Mouse (Mus musculus): Measurements from ENCODE around the gene Zkscan5.
"Not testable (repeated sequence)": the region's sequence is repeated elsewhere in the genome, so short reads cannot be mapped to it uniquely, and the experiment has no call there.

Gene Zkscan5

DNA sequence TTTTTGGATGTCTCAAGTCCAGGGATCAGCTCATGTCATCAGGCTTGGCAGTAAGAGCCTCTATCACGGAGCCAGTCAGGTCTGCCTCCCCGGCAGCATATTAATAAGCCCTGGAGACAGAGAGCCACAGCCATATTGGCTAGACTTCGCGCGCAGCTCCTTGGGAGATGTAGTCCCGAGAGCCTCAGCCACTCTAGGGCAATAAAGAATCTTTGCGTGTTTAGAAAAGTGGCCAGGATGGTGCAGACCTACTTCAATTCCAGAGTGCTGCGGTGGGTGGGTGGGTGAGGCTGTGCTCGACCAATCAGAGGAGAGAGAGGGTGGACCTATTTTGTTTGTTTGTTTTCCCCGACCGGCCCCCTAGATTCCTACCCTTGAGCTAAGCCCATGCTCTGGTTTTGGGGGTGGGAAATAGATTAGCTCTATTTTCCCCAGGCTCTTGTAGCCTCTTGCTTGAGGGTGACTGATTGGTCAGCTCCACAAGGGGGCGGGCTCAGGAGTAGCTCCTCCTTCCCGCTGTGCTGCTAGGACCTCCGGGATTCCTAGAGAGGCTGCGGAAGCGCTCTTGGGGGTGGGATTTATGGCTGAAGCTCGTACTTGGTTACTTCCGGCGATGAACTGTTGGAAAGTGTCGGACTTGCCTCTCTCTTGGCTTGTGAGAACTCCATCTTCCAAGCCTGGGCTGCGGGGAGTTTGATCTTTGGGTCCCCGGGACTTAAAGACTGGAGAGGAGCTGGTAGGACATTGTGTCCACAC lies at the start of gene Zkscan5:
Gene Zkscan5 (plus strand): TSS at position 627 of the 756 bp plus-strand sequence.
- DNase-seq (ENCODE audit: inconsistent age in 2 of 2, low spot score in 1 of 2) = peak; percentile 99

DNA sequence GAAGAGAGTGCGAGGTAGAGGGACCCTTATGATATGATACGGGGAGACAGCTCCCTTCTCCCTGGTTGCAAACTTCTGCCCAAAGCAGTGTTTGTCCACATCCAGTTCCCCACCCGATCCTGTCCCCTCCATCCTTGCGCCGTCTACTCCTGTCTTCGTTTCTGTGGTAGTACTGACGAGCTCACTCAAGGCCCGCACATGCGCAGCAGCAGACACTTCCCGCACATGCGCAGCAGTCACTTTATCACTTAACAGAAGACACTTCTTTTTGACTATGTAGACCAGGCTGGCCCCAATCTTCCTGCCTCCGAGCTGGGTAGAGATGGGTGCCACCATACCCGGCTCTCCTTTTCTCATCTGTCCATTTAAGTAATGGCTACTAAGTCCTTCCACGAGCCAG lies 43.0 kb upstream of the Zkscan5 start:
- DNase-seq (ENCODE audit: inconsistent age in 2 of 2, low spot score in 1 of 2) = no peak

- DNase-seq (ENCODE audit: inconsistent age in 2 of 2, low spot score in 1 of 2) = peak in 1 of 2 experiments; percentile 53
Observed at GRCm38 (mm10) chr5:145164710-145165109, 39.7 kb upstream of the Zkscan5 start.

- DNase-seq (ENCODE audit: inconsistent age in 2 of 2, low spot score in 1 of 2) = no peak
Observed at GRCm38 (mm10) chr5:145165184-145165583, 39.2 kb upstream of the Zkscan5 start.

DNA sequence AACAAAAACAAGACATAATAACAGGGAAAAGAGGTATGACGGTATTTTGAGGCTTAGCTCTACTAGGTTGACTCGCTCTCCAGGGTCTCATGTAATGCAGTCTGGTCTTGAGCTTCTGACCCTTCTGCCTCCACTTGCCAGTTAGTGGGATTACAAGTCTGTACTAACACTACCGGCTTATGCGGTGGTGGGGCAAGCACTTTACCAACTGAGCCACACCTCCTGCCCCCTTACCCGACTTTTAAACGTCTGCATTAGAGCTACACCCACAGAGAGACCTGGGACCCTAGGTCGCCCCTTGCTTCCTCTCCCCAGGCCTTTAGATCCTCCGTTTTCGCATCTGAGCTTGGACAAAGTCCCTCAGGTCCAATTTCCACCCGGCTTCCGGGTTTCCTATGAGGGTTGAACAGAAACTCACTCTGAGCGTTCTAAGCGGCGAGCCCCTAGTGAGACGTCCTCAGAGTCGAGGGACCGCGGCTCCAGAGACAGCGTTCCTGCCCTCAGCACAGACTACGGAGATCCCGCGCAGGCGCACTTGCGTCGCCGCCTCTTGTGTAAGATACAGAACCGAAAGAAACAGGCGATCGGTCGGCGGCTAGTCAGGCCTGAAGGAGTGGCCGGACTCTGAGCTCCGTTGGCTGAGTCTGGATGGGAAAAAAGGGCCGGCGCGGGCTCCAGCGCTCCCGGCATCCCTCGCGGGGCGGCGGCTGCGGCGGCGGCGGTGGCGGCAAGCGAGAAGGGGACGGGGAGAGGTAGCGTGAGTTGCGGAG lies 37.6 kb upstream of the Zkscan5 start, which contains the start of the genes Ptcd1 and Cpsf4:
Gene Ptcd1 (minus strand): TSS at position 573 of the 770 bp plus-strand sequence.
Gene Cpsf4 (plus strand): TSS at position 678 of the 770 bp plus-strand sequence.
- peak; percentile 98 to 99 for DNase-seq (ENCODE audit: inconsistent age in 2 of 2, low spot score in 1 of 2)

- DNase-seq (ENCODE audit: inconsistent age in 2 of 2, low spot score in 1 of 2) = no peak
Observed at GRCm38 (mm10) chr5:145167306-145167661, 37.1 kb upstream of the Zkscan5 start.

DNA sequence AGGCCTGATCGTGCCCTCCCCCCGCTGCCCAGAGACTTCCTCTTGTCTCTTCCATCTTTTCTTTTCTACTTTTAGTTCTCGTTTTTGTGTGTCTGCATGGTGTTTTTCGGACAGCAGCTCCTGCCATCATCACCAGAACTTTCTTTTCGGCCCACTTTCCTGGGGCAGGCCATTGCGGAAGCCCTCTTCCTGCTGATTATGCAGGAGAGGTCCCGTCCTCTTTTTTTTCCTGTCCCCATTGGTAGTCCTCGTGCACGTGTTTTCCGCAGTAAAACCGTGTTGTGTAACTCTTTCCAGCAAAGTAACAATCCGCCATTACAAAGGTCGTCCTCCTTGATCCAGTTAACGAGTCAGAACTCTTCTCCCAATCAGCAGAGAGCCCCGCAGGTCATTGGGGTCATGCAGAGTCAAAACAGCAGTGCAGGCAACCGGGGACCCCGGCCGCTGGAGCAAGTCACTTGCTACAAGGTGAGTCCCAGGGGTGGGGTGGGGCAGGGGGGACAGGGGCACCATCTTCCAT lies 25.8 kb upstream of the Zkscan5 start:
- no peak for DNase-seq (ENCODE audit: inconsistent age in 2 of 2, low spot score in 1 of 2)

DNA sequence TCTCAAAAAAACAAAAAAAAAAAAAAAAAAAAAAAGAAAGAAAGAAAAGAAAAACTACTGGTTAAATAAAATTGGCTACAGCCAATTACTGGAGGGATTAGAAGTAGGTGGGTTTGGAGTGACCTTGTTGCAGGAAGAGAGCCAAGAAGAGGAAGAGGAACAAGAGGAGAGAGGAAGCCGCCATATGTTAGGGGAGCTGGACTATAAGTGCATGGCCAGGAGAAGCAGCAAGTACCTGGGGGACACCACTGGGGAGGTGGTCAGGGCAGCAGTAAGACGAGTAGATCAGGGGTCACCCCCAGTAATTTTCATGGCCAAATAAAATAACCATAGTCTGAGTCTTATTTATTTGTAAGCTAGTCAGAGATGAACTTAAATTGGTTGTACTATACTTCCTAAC lies 19.1 kb upstream of the Zkscan5 start:
- no peak for DNase-seq (ENCODE audit: inconsistent age in 2 of 2, low spot score in 1 of 2)

GRCm38 (mm10) chr5:145189416-145189815 lies 14.9 kb upstream of the Zkscan5 start:
- DNase-seq (ENCODE audit: inconsistent age in 2 of 2, low spot score in 1 of 2) = no peak

DNA sequence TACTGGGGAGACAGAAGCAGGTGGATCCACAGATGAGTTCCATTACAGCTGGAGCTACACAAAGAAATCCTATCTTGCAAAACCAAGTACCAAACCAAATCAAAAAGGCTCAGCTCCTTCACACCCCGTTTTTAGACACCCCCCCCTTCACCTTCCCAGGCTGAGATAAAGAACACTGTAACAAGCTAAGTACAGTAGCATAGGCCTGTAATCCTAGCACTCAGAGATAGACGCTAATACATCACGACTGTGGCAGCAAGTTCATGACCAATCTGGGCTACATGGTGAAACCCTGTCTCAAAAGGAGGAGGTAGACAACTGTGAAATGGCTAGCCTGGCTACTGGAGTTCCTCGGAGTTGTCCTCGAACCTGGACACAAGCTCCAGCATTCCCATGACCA lies 14.0 kb upstream of the Zkscan5 start:
- peak in 1 of 2 experiments; percentile 52 for DNase-seq (ENCODE audit: inconsistent age in 2 of 2, low spot score in 1 of 2)

GRCm38 (mm10) chr5:145190875-145191798 lies 13.2 kb upstream of the Zkscan5 start:
- peak; percentile 92 to 97 for DNase-seq (ENCODE audit: inconsistent age in 2 of 2, low spot score in 1 of 2)

- no peak for DNase-seq (ENCODE audit: inconsistent age in 2 of 2, low spot score in 1 of 2)
Observed at GRCm38 (mm10) chr5:145191962-145192361, 12.4 kb upstream of the Zkscan5 start, which contains the start of gene Atp5j2. Gene Atp5j2 (minus strand): TSS chr5:145192062.

DNA sequence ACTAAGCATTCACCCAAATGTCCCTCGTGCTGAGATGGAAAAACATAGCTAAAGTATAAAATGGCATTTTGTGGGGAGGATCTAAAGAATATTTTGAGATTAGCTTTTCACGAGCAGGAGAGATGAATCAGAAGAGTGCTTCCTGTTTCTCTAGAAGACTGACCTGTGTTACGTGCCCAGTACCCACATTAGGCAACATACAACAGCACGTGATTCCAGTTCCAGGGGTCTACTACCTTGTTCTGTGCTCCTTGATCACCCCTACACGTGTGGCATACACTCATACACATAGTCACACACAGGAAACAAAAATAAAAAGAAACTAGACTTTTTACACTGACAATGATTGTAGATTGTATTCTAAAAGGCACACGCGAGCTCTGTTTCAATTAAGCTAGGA lies 4.0 kb upstream of the Zkscan5 start:
- DNase-seq (ENCODE audit: inconsistent age in 2 of 2, low spot score in 1 of 2) = no peak

- DNase-seq (ENCODE audit: inconsistent age in 2 of 2, low spot score in 1 of 2) = peak; percentile 79 to 90
Observed at GRCm38 (mm10) chr5:145201321-145201991, 2.9 kb upstream of the Zkscan5 start, which contains the start of gene Zkscan14. Gene Zkscan14 (minus strand): TSS chr5:145201868.

DNA sequence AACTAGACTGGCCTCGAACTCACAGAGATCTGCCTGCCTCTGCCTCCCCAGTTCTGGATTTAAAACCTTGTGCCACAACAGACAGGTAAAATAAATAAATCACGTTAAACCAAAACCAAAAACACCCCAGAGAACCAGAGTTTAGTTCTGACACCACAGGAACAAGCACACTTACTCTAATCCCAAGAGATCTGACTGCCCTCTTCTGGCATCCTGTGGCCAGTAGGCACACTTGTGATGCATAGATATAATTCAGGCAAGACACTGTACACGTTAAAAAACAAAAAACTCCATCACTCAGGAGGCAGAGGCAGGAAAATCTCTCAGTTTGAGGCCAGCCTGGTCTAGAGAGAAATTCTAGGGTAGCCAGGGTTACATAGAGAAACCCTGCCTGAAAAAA lies 1.9 kb upstream of the Zkscan5 start:
- DNase-seq (ENCODE audit: inconsistent age in 2 of 2, low spot score in 1 of 2) = no peak

DNA sequence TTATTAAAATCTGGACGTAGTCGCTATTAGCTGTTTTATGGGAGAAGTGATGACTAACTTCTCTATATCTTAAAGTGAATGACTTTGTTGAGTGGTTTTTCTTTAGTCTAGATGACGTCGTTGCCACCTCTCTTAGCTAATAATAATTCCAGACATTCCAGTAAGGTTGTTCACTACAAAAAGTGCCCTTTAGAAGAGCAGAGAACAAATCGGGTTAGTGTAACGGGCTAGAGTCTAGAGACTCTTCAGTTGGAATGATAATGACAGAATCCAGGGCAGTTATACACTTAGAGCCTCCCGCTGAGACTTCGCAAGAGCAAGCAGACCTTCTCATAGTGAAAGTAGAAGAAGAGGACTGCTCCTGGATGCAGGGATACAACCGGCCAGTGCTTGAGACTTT lies 679 bp downstream of the Zkscan5 start:
- DNase-seq (ENCODE audit: inconsistent age in 2 of 2, low spot score in 1 of 2) = peak in 1 of 2 experiments; percentile 68

- no peak for DNase-seq (ENCODE audit: inconsistent age in 2 of 2, low spot score in 1 of 2)
Observed at GRCm38 (mm10) chr5:145207385-145207784, 3.0 kb downstream of the Zkscan5 start.

GRCm38 (mm10) chr5:145207954-145208353 lies 3.6 kb downstream of the Zkscan5 start:
- DNase-seq (ENCODE audit: inconsistent age in 2 of 2, low spot score in 1 of 2) = no peak

DNA sequence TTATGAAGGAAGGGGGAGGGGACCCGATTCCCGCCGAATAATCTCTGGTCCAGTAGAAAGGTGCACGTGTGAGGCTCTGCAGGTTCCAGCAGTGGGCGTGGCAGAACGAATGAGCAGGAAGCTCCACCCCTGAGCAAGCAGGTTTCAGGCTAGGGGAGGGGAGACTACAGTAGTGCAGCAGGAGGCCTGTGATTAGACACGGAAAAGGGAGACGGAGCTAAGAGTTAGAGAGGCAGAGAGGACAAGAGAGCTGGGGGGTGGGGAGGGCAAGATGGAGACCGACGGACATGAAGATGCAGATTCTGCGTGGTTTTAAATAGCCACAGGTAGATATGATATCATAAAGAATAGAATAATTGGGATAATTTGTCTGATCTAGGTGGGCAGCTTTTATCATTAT lies 4.0 kb downstream of the Zkscan5 start:
- not testable (repeated sequence) for DNase-seq (ENCODE audit: inconsistent age in 2 of 2, low spot score in 1 of 2)

- no peak for DNase-seq (ENCODE audit: inconsistent age in 2 of 2, low spot score in 1 of 2)
Observed at GRCm38 (mm10) chr5:145211340-145211739, 7.0 kb downstream of the Zkscan5 start.

All from adrenal gland, adult (tissue).